Mouse (Mus musculus) kidney, embryonic 14.5 days (tissue): ENCODE data around the gene Gm9837. TPM values are rescaled to one million over a fixed set of nuclear protein-coding genes. Genes with fewer than 3 reads are reported as not detected.

Experiments used
- ATAC-seq: fragments of 200-750 bp; cut with Nextera tagmentation; 2 replicates; pipeline ENCODE4 v1.8.0; 2017; ENCODE audit warnings: moderate number of reproducible peaks, mild to moderate bottlenecking, moderate TSS enrichment, moderate library complexity; ENCODE audit not compliant: low FRiP score, low TSS enrichment
- H3K27ac ChIP-seq: fragments of 300-500 bp; sonication (generic); 2 replicates; pipeline ENCODE4 v1.5.1; 2014; ENCODE audit warnings: low read depth, mild to moderate bottlenecking, low read length, moderate library complexity, mixed read lengths
- H3K27me3 ChIP-seq: fragments of 300-500 bp; sonication (generic); 2 replicates; pipeline ENCODE4 v1.6.1; 2014; ENCODE audit warnings: mild to moderate bottlenecking, low read length; ENCODE audit not compliant: control insufficient read depth, insufficient read depth
- H3K36me3 ChIP-seq: fragments of 300-500 bp; sonication (generic); 2 replicates; pipeline ENCODE4 v1.6.1; 2014; ENCODE audit warnings: low read length, mixed read lengths; ENCODE audit not compliant: control insufficient read depth, insufficient read depth
- H3K4me1 ChIP-seq: fragments of 300-500 bp; sonication (generic); 2 replicates; pipeline ENCODE4 v1.6.1; 2014; ENCODE audit warnings: low read length, mixed read lengths; ENCODE audit not compliant: control insufficient read depth, insufficient read depth
- H3K4me2 ChIP-seq: fragments of 300-500 bp; sonication (generic); replicated peaks from 2 replicates; pipeline ENCODE4 v1.6.1; 2014; ENCODE audit warnings: low read depth, mild to moderate bottlenecking, low read length
- H3K4me3 ChIP-seq: fragments of 300-500 bp; sonication (generic); 2 replicates; pipeline ENCODE4 v1.5.1; 2014; ENCODE audit warnings: mild to moderate bottlenecking, low read length
- H3K9ac ChIP-seq: fragments of 300-500 bp; sonication (generic); 2 replicates; pipeline ENCODE4 v1.6.1; 2014; ENCODE audit warnings: low read depth, mild to moderate bottlenecking, low read length, moderate library complexity
- H3K9me3 ChIP-seq: fragments of 300-500 bp; sonication (generic); 2 replicates; pipeline ENCODE4 v1.6.1; 2016; ENCODE audit warnings: low read length; ENCODE audit not compliant: control insufficient read depth
- WGBS: fragments of 180-500 bp; shearing (Covaris S2); extraction: QIAGEN DNeasy Blood & Tissue Kit; methylation state at CpG from one replicate; pipeline ENCODE4 v1.1.7; 2014; 5-methylcytosine and 5-hydroxymethylcytosine counted together
- polyA plus RNA-seq: library from polyadenylated mRNA; unstranded; fragments of >200 nt; fragmentation: Nextera tagmentation; extraction: Ambion mirVana; gene quantifications from 2 replicates; pipeline ENCODE4 v1.2.1, GENCODE M21; 2014

The Gm9837 gene
- polyA plus RNA-seq, 1 experiment from 2014 or later = not detected

- Histone ChIP-seq H3K9me3 (no peaks in the 10 kb centered on the region), H3K4me1 (peaks cover 5% of the 10 kb centered on the region; the same call in 1 of the 2 replicates), H3K36me3 (no peaks in the 10 kb centered on the region), H3K4me3 (no peak overlapping the region), H3K27ac (no peak overlapping the region), H3K9ac (no peak overlapping the region), H3K4me2 (no peak overlapping the region), H3K27me3 (no peaks in the 10 kb centered on the region)
- WGBS = 82% methylated on average over 8 of the region's 8 CpGs
- no peak for ATAC-seq
Observed at GRCm38 (mm10) chr11:53435504-53435903, 34.8 kb downstream of the Gm9837 start.

DNA sequence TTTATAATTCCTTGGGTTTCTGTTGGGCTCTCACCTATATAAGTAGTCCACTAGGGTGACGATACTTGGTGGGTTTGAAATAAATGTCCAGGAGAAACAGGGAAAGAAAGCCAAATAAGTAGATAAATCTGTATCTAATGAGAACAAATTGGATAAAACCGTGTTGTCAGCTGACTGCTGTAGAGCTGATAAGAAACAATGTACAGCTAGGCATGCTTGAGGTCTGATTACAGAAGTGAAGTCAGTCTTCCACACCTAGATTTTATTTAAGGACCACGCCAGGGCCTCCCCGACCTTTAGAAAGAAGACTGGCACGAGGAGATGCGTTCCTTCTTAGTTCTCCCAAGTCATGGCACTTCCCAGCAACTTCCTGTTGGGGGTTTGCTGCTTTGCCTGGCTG lies 37.2 kb downstream of the Gm9837 start:
- WGBS = 58% methylated on average over 6 of the region's 6 CpGs
- Histone ChIP-seq H3K9me3 (no peaks in the 10 kb centered on the region), H3K27ac (no peak overlapping the region), H3K27me3 (no peaks in the 10 kb centered on the region), H3K4me1 (peaks cover 11% of the 10 kb centered on the region; the same call in 1 of the 2 replicates), H3K4me2 (no peak overlapping the region), H3K9ac (no peak overlapping the region), H3K36me3 (peaks cover 9% of the 10 kb centered on the region), H3K4me3 (no peak overlapping the region)
- ATAC-seq = no peak

DNA sequence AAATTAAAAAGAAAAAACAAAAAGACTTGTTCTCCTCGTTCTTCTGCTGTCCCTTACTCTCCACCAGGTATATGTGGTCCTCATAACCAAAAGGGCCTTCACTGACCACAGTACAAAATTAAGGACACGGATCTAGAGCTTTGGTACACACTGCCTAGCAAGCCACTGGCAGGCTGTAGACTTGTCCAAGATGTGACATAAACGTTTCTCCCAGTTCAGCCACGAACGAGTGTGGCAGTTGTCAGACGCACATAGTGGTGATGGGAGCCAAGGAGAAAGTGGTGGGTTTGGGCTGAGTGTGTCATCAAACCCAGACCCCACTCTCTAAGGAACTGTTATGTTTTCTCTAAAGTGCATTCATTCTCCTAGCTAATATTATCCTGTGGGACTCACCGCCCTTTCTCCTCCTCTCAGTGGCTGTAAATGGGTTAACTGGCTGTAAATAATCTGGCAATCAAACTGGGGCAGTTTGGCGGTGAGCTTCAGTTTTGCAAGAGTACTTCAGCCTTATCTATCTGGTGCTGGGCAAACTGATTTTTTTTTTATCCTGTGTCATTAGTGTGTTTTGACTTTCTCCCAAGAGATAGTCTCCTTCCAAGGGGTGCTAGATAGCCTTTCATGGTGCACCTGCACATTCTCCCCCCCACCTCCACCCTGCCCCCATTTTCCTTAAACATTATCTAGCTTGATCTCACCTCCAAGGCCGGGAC lies 38.8 kb downstream of the Gm9837 start:
- no peaks in the 10 kb centered on the region for H3K9me3 ChIP-seq
- H3K4me1 ChIP-seq = peaks cover 11% of the 10 kb centered on the region; the same call in 1 of the 2 replicates
- no peak; the same call in 1 of the 2 replicates for ATAC-seq
- H3K9ac ChIP-seq = peak overlapping the region; percentile 35; the same call in 1 of the 2 replicates
- H3K27me3 ChIP-seq = no peaks in the 10 kb centered on the region
- H3K4me2 ChIP-seq = peak overlapping the region; percentile 57
- 12% methylated on average over 9 of the region's 9 CpGs for WGBS
- H3K36me3 ChIP-seq = peaks cover 10% of the 10 kb centered on the region
- H3K27ac ChIP-seq = peak overlapping the region; percentile 12; the same call in 1 of the 2 replicates
- peak overlapping the region; percentile 79 for H3K4me3 ChIP-seq

DNA sequence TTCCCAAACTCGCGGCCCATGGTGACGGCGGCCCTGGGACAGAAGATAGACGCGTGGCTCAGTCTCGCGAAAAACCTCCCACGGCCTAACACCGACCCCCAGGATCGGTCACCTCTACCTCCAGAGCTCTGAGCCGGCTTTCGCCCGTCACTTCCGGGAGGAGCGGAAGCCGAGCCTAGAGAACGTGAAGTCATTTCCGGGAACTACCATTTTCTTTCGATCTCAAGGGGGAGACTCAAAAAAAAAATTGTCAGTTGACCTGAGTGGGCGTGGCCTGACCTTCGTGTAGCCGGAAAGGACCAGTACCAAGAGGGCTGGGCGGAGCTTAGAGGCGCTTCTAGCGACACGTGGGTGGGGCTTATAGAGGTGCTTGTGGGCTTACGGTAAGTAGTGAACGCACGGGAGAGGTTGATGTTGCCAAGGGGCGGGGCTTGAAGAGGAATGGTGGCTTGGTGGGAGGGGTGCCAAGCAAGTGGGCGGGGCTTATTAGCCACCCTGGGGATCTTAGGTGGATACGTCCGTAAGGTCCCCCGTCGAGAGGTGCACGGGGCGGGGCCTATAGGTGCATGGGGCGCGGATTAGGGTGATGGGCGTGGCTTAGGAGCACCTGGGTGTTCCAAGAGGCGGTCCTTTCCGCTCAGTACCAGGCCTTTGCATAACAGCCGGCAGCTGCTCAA lies 39.5 kb downstream of the Gm9837 start, which contains the start of the genes Uqcrq and Gdf9:
Uqcrq (minus strand) TSS at position 162 of the 677 bp plus-strand sequence.
Gdf9 (plus strand) TSS at position 354 of the 677 bp plus-strand sequence.
- H3K27ac ChIP-seq = peak within 1 kb of the TSS; percentile 12
- H3K36me3 ChIP-seq = peaks cover 10% of the 10 kb centered on the region
- no peaks in the 10 kb centered on the region for H3K27me3 ChIP-seq
- no peaks in the 10 kb centered on the region for H3K9me3 ChIP-seq
- peak within 1 kb of the TSS; percentile 76 for H3K4me2 ChIP-seq
- peak; percentile 97 for ATAC-seq
- peak within 1 kb of the TSS; percentile 92 for H3K9ac ChIP-seq
- peak within 1 kb of the TSS; percentile 79 for H3K4me3 ChIP-seq
- WGBS = under 1% methylated on average over 44 of the region's 44 CpGs
- H3K4me1 ChIP-seq = peaks cover 11% of the 10 kb centered on the region; the same call in 1 of the 2 replicates

- peak overlapping the region; percentile 10; the same call in 1 of the 2 replicates for H3K27ac ChIP-seq
- H3K9me3 ChIP-seq = no peaks in the 10 kb centered on the region
- WGBS = under 1% methylated on average over 34 of the region's 34 CpGs
- peak overlapping the region; percentile 92 for H3K9ac ChIP-seq
- peak overlapping the region; percentile 76 for H3K4me2 ChIP-seq
- no peaks in the 10 kb centered on the region for H3K27me3 ChIP-seq
- H3K4me1 ChIP-seq = peaks cover 11% of the 10 kb centered on the region; the same call in 1 of the 2 replicates
- H3K4me3 ChIP-seq = peak overlapping the region; percentile 79
- peak; percentile 43; the same call in 1 of the 2 replicates for ATAC-seq
- H3K36me3 ChIP-seq = peaks cover 10% of the 10 kb centered on the region
Observed at GRCm38 (mm10) chr11:53430300-53430669, 40.0 kb downstream of the Gm9837 start.

GRCm38 (mm10) chr11:53429182-53429581 lies 41.1 kb downstream of the Gm9837 start:
- H3K9me3 ChIP-seq = no peaks in the 10 kb centered on the region
- no peak overlapping the region; the same call in 1 of the 2 replicates for H3K4me2 ChIP-seq
- H3K4me3 ChIP-seq = peak overlapping the region; percentile 79; the same call in 1 of the 2 replicates

GRCm38 (mm10) chr11:53428716-53429057 lies 41.6 kb downstream of the Gm9837 start:
- H3K4me1 ChIP-seq = peaks cover 11% of the 10 kb centered on the region; the same call in 1 of the 2 replicates
- WGBS = 94% methylated on average over 5 of the region's 5 CpGs
- peaks cover 10% of the 10 kb centered on the region for H3K36me3 ChIP-seq
- no peak overlapping the region for H3K4me3 ChIP-seq
- no peaks in the 10 kb centered on the region for H3K9me3 ChIP-seq
- no peak overlapping the region for H3K9ac ChIP-seq
- no peak for ATAC-seq
- H3K27ac ChIP-seq = no peak overlapping the region
- H3K27me3 ChIP-seq = no peaks in the 10 kb centered on the region
- H3K4me2 ChIP-seq = no peak overlapping the region

More at GRCm38 (mm10) chr11:53429182-53429581, 41.1 kb downstream of the Gm9837 start:
- Histone ChIP-seq H3K9ac (no peak overlapping the region), H3K27ac (no peak overlapping the region), H3K4me1 (peaks cover 11% of the 10 kb centered on the region; the same call in 1 of the 2 replicates), H3K27me3 (no peaks in the 10 kb centered on the region), H3K36me3 (peaks cover 10% of the 10 kb centered on the region)
- no peak for ATAC-seq

GRCm38 (mm10) chr11:53427993-53428715 lies 42.1 kb downstream of the Gm9837 start:
- Histone ChIP-seq H3K27me3 (no peaks in the 10 kb centered on the region), H3K4me1 (peaks cover 11% of the 10 kb centered on the region; the same call in 1 of the 2 replicates), H3K4me2 (no peak overlapping the region), H3K9ac (no peak overlapping the region), H3K9me3 (no peaks in the 10 kb centered on the region), H3K36me3 (peaks cover 10% of the 10 kb centered on the region), H3K4me3 (no peak overlapping the region), H3K27ac (no peak overlapping the region)
- WGBS = 95% methylated on average over 3 of the region's 3 CpGs
- ATAC-seq = no peak
